Mouse (Mus musculus) CD4-positive helper T cell, adult 2 months (primary cell): ENCODE data around the gene Krtap8-1.

Experiments used
- DNase-seq: peaks from one replicate; pipeline ENCODE4 v3.0.0-alpha.2; 2012; ENCODE audit warnings: low read depth, missing footprints, low spot score

The Krtap8-1 gene

DNA sequence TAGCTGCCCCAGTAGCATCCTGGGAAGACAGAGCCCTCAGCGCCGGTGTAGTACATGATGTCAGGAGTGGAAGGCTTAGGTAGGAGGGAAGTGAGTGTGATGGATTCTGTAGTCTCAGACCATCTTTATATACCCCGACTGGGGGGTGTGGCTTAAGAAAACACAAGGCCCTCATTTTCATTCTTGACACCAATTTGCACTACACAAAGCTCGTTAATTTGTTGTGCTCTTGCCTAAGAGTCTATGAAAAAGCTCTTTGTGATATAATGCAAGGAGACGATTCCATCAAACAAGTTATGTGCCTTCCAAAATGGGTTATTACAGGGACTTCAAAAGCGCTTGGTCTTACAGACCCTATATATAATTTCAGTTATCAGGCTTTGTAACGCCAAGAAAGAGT lies at the start of gene Krtap8-1:
Krtap8-1 (minus strand) TSS at position 101 of the 400 bp plus-strand sequence.
- no peak for DNase-seq

DNA sequence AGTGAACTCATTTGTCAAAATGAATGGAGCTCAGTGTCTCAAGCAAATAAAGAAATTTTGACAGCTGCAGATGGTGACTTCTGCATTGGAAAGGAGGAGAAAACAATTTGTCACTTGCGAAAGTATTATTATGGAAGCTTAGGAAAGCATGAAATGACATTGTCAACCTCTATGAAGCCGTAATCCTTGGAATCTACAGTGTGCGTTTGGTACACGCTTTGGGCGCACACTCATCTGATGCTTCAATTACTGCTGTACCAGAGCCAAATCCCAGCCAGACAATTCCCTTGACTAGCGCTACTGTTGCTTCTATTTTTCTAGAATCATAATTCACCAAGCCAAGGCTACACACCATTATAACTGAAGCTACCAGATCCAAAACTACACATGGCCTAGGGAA lies 49.6 kb upstream of the Krtap8-1 start:
- DNase-seq = no peak

DNA sequence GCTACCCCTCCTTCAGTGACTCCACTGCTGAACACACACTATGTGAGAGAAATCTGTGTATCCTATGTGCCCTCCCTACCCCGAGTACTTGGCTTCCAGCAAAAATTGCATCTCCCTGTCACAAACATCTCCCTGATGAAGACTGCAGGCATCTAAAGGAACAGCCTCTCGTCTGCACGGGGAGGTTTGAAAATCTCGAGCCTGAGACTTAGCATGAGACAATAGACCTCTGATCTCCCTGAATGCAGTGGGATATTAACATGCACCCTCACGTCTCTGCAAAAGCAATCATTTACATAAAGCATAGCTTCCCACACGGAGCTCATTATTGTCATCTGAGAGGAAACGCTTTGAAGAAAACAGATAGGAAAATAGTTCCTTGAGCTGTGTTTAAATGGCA lies 42.8 kb upstream of the Krtap8-1 start:
- DNase-seq = no peak

DNA sequence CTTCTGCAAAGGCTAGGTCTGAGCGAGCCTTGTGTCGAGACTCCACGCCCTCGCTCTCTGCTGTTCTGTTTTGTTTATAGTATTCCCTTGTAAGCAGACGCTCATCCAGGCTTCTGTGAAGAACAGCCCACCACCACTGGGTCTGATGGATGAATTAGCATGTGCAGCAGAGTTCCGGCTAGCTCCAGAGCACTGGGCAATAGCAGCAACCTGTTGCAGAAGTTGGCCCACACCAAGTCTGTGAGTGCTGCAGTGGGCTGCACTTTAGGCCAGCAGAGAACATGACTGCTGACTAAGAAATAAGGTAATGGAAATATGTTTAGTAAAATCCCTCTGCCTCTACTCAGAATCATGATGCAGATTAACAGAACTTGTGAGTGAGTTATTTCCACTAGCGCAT lies 42.1 kb upstream of the Krtap8-1 start:
- DNase-seq = no peak

DNA sequence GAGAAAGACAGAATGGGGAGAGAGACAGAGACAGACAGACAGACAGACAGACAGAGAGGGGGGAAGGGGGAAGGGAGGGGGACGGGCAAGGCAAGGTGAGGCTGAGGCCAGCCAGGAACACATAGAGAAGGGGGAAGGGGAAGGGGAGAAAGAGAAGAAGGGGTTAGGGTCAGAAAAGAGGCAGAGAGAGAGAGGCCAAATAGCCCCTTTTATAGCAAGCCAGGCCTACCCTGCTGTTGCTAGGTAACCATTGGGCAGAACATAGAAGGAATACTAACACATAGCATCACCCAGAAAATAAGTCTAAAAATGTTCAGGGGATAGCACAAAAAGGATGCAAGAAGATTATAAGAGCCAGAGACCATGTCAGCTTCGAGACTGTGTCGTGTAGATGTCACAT lies 40.6 kb upstream of the Krtap8-1 start:
- no peak for DNase-seq

DNA sequence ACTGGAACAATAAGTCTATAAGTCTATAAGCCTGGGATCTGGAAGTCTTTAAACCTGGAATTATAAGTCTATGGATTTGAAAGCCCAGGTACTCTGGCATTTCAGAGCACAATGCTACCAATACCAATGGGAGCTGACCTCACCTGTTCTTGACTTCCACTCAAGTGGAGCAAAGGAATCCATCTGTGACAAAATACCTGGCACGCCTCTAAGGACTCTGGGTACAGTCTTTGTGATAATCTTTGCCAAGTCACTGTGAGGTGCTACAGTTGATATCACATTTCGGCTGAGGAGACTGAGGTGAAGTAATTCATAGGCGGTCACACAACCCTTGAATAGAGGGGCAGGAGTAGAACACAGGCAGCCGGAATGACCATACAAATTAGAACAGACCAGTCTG lies 33.2 kb upstream of the Krtap8-1 start:
- DNase-seq = no peak

DNA sequence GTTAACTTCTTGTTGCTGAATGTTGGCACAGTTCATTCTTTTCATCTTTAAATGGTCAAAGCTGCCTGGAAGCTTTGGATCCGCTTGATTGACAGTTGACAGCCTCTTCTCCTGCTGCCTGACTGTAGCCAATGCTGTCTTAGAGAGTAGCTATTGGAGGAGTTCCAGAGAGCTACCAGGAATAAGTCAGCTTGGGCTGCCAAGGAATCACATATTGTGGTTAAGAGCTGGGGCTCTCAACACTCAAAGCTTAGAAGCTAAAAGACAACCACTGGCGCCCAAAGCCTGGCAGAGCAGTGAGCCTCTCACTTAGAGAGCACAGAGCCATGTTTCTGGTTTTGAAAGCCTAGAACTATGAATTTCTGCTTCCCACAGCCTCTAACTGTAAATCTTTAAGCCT lies 32.8 kb upstream of the Krtap8-1 start:
- DNase-seq = no peak

DNA sequence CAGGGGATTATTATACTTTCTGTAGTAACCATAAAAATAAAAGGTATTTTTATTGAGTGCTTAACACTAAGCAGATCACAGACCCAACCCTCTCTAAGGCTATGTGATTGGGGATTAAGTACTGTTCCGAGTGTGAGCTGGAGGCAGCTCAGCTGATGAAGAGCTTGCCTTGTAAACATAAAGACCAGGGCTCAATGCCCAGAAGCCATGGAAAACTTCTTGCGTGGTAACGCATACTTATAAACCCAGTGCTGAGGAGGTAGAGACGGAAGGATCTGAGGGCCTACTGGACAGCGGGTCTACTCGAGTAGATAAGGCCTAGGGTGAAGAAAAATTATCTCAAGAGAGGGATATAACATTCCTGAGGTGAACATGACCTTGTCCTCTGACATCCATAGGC lies 32.3 kb upstream of the Krtap8-1 start:
- no peak for DNase-seq

DNA sequence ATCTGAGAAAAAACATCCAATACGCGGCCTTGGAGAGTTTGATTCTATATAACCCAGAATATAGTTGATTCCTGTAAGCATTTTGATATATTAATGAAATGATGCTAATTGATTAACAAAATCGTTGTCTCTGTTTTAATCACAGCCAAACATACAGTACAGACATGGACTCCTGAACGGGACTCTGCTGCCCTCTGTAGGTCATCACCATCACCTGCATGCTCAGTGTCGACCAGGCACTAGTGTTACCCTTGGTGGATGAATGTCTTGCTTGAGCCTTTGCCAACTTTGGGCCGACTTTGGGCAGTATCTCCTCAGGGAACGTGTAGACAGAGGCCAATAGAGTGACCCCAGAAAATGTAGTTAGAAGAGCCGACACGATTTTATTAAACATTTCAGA lies 29.9 kb upstream of the Krtap8-1 start:
- no peak for DNase-seq

DNA sequence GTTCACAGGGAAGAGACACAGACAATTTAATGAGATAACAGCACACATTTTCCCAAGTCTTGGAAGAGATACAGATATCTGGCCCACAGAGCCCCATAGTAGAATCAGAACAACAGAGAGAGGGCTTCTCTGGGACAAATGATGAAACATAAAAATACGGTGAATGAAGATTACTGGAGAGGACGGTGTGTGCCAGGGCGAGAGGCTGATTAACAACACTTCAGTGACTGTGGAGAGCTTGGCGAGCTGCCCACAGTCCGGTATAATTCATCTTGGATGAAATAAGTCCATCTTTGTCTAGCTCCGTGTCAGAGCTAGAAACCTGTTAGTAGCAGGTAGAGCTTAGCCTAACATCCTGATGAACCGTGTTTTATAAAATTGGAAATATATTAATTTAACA lies 25.7 kb upstream of the Krtap8-1 start:
- DNase-seq = no peak

DNA sequence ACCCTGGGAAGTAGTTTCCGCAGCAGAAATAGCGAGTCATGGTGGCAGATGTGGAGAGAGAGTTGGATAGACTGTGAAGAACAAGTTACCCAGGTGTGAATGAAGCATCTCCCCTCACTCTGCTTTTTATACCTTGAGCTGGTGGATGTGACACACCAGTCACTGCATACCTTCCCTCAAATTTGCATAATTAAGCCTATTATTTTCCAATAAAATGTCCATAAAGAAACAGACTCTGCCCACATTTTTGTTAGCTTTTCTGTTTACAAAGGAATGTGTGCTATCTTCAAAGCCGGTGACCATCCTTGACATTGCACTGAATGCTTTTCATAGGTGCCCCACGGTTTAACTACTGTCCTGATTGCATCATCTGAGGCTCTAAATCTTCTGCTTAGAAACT lies 20.5 kb upstream of the Krtap8-1 start, which contains the start of gene Krtap7-1:
Krtap7-1 (minus strand) TSS at position 101 of the 400 bp plus-strand sequence.
- DNase-seq = no peak

DNA sequence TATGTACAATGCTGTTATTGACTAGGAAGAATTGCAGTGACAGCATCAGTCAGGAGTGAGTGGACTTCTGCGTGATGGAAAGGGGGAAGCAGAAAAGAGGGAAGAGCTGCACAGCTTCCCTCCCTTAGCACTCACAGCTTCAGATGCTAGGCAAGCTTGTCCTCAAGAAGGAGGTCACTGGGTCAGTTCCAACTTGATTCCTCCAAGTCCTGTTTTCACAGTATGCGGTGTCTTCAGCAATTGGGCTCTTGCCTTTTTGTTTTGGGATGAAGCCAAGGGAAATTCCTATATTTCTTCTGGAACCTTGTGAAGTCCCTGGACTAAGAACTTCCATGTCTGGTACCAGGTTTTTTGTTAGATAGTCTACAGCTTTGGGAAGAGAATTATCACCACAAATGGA lies 15.8 kb upstream of the Krtap8-1 start:
- DNase-seq = no peak

DNA sequence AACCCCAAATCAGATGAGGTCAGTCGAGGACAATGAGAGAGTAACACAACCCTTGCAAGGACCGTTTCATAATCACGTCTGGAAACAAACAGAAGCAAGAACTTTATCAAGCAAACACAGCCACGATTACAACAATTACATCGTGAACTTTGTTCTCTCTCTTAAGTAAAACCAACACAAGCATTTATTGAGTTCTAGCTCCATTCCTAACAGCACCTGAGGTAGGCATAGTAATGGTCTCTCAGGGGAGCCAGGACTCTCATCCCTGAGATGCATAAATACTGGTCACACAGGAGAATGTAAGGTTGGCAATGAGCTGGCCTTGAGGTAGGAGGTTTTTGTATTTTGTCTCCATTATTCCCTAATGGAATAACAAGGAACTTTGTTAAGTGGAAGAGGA lies 14.1 kb upstream of the Krtap8-1 start:
- no peak for DNase-seq

DNA sequence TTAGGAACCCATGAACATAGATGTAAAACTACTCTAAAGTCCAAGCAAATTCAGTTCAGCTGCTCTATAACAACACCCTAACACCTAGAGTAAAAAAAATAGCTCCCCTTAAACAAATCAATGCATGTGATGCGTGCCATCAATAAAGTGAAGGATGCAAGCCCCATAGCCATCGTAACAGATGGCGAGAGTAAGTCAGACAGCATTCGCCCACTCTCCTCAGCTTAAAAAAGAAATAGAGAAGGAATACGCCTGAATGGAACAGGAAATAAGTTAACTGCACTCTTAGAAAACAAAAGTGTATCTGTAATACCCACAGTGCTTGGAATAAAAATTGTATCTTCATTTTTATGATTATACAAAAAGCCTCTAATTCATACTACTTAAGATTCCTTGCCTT lies 9.2 kb upstream of the Krtap8-1 start:
- no peak for DNase-seq

DNA sequence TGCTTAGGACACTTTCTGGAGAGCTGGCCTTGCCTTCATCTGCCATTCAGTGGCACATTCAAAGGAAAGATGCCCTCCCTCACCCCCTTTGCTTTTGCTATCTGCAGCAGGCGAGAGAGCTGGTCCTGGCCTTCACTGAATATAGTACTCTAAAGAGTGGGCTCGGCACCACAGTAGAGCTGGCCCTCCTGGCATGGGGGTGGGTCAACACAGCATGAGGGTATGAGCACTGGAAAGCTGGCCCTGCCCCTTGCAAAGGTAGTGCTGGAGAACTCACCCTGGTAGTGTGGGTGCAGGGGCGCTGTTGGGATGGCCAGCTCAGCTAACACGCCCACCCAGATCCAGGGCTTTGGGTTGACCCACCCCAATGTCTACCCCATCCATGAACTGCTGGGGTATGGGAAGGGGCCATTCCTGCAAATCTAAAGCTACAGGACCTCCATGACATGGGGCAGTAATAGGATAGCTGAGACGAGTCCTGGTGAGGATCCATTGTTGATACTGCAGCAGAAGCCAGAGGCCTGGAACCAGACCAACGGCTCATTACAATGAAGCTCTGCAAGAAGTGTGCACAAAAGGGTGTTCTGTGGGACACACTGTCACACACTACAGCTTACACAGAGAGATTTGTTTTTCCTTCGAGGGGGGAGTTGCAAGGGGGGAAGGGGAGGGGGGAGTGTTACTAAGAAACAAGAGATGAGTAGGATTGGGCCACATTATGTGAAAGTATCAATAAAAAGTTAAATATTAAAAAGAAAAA lies 7.8 kb upstream of the Krtap8-1 start:
- DNase-seq = no peak

DNA sequence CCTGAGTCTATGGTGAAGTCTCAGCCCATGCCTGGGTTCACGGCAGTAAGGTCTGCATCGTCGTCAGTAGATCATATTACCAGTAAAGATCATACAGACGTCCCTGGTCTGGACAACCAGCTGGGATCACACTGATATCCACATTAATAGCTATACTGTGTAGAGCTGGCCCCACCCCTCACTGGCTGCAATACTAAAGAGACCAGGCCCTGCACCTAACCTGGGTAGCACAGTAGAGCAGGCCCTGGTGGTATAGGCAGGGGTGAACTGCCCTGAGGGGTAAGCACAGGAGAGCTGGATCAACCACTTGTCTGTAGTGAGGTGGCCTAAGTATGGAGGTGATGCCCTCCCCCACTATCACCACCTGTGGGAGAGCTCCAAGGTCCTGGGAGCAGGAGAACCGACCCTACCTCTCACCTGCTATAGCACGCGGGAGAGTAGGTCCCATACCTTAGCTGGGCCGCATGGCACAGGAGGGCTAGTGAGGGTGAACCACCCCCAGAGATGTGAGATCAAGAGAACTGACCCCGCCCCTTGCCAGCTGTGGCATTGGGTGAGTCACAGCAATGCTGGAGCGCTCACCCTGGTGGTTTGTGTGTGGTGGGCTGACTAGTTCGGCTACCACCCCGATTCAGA lies 10.0 kb downstream of the Krtap8-1 start:
- DNase-seq = no peak

DNA sequence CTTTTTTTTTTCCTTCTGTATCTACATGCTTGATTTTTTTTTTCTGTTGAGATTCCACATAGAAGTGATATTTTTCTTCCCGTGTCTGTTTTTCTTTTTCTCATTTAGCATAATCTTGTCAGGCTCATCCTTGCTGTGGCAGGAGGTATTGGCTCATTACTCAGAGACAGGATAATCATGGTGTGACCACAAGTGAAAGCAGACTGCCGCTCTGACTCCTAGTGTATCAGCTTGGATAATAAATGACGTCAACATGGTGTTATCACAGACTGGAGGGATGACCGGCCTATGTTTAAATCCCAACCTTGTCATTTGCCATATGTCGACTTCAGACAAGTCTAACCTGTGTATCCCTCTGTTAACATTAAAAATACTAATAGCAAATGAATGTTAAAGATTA lies 26.6 kb downstream of the Krtap8-1 start:
- DNase-seq = no peak
